Mouse (Mus musculus): ENCODE results near the gene Pck2. TPM values are rescaled to one million over a fixed set of nuclear protein-coding genes. Genes with fewer than 3 reads are reported as not detected.

Pck2 gene
- 16.6 TPM for total RNA-seq (2023)

DNA sequence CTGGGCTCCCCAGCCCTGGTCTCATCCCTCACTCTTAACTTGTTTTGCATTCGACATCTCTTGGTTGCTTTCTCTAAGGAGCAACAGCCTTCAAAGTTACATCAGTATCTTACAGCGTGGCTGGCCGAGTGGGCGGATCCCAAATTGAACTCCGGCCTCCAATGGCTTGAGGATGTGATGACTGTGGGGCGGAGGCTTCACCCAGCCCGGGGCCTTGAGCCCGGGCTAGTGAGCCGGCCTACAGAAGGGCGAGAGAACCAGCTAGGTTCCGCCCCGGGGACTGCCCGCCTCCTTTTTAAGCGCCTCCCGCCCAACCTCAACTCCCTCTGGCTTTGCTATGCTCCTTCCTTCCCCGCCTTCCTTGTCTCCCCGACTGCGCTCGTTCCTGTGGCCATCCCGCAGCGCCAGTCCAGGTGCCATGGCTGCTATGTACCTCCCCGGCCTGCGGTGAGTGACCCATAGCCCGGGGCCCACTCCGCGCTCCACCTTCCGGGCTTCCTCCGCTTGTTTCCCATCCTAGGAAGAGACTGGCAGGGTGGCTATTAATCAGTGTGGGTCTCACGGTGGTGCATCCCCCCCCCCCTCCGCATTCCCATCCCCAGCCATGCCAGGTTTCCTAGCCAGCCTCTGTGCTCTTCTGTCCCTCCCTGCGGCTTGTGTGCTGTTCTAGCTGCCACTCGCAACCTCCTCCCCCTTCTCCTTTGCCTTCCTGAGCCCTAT lies at the start of gene Pck2:
TSS of gene Pck2 (plus strand) at position 200 of the 720 bp plus-strand sequence.

DNA sequence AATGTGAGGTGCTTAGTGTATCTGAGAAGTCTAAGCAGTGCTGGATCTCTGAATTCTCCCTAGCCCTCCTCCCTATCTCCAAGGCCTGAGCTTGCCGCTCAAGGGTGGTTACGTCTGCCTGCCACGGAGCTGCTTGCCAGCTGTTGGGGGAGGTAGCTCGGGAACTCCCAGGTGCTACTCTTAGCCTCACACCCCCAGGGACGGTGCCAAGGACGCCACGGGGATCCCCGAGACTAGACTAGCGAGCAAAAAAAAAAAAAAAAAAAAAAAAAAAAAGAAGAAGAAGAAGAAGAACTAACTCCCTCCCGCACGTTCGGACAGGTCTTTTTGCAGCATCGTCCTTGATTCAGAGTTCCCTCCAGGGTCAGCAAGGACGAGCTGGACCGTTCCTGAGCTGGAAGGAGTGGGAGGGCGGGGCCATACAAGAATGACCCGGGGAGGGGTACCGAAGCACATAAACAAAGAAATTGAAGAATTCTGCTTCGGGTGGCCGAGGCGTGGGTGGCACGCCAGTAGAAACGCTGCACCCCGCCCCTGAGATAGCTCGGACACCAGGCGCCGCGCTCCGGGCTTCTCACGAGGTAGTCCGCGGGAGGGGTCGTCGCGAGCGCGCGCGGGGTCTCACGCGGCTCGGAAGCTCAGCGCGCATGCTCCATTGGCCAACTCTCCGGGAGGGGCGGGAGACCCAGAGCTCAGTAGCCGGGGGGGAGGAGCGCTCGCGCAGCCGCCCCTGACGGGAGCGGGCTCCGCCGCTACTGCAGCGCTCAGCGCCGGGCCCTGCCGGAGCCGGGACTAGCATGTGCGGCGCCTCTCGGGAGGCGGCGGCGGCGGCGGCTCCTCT lies 49.5 kb upstream of the Pck2 start, which contains the start of gene Carmil3:
TSS of gene Carmil3 (plus strand) at position 291 of the 841 bp plus-strand sequence.

DNA sequence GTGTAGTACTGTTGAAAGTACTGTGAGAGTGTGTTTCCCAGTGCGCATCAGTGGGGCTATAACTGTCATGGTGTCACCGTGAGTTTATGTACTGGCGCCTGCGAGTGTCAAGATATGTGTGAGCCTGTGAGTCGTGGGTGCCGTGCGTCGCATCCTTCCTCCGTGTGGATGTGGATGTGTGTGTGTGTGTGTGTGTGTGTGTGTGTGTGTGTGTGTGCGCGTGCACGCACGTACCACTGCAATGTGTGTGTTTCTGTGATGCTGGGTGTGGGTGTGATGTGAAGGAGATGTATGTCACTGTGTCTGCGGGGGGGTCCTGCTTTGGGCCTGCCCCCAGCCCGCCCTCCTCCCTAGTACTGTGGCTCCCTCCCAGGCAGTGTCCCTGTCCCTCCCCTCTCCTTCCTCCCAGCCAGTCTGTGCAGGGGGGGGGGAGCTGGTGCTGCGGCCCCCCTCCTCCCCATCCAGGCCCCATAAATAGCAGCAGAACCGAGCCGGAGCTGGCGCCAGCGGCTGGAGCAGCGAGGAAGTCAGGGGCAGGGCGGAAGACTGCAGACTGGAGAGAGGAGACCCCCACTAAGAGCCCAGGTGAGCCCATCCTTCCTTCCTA lies 29.8 kb upstream of the Pck2 start, which contains the start of gene Cpne6:
TSS of gene Cpne6 (plus strand) at position 321 of the 607 bp plus-strand sequence.

DNA sequence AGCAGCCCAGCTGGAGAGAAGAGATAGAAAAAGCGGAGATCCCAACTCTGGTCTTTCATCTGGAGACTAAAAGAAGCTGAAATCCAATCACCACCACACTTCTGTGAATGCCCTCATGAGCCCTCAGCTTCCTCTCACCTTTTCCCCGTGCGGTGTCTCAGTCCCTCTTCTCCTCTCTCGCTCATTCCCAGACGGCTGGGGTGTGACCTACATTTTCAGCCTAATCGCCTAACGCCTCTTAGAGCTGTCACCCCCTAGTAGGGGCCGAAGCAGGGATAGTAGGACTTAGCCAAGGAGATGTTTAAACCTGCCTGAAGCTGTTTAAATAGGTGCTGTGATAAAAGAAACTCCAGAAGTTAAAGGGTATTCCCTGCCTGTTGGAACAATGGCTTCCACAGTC lies 15.3 kb upstream of the Pck2 start, which contains the start of gene Nrl:
TSS of gene Nrl (minus strand) at position 197 of the 400 bp plus-strand sequence.

DNA sequence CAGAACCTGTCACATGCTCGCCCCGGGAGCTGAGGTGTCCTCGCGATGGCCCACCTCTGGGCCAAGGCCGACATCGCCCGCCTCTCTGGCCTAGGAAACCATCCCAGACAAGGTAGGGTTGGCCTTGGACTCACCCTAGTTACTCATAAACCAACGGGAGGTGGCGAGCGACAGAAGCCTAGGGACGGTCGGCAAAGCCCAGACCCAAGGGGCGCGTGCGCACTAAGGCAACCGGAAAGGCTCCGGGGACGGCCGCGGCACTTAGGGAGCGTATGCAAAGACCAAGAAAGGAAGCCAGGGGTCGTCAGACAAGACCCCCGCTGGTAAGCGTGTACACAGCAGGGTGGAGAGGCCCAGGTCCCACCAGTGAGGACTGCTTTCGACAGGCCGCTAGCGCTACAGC lies 19.7 kb downstream of the Pck2 start, which contains the start of gene Dcaf11:
TSS of gene Dcaf11 (plus strand) at position 208 of the 403 bp plus-strand sequence.

DNA sequence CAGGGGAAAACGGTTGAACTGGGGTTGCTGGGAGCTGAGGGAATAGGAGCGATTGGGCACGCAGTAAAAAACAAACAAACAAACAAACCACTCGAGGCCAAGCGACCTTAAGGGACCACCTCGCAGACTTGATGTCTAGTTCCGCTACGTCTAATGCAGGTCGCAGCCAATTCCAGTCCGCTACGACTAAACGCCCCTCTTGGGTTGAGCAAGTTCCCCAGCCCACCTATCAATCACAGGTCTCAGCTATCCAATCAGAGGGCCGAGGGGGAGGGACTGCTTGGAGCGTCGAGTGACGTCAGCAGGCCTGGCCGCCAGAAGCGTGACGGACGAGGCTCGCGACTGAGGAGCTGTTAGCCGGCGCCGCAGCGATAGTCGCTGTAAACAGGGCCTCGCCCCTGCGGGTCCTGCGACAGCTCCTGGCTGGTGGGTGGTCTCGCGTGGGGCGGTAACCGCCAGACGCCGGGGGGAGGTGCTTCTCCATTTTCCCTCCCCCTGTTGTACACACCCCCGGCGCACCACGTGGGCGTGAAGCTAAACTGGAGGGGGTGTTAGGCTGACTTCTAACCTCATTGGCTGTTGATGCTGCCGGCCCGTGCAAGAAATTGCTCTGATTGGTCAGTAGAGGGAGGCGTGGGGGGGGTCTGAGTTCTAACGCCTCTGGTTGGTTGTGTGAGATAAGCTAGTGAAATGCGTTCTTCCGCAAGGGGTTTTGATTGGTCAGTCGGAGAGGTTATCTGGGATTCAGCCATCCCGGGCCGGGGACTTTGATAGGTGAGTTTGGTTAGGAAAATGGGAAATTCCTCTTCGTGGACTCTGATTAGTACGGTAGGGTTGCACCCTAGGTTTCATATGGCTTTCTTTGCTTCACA lies 20.4 kb downstream of the Pck2 start, which contains the start of gene A730061H03Rik:
TSS of gene A730061H03Rik (minus strand) at position 205 of the 872 bp plus-strand sequence.

DNA sequence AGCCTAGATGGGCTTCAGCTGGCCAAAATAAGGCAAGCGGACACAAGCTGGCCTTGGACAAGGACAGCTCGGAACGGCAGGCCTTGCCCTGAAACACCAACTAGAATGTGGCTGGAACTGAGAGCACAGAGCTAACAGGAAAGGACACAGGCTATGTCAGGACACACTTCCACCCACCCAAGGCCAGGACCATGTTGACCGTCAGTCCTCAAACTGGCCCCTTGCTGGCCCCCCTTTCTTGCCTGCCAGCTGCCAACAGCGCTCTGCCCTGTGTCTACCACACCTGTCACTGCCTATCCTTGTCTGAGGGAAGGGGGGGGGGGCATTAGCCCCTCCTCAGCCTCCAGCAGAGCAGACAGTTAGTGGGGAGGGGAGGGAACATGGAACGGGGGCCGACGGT lies 35.2 kb downstream of the Pck2 start, which contains the start of gene Fitm1:
TSS of gene Fitm1 (plus strand) at position 316 of the 400 bp plus-strand sequence.

DNA sequence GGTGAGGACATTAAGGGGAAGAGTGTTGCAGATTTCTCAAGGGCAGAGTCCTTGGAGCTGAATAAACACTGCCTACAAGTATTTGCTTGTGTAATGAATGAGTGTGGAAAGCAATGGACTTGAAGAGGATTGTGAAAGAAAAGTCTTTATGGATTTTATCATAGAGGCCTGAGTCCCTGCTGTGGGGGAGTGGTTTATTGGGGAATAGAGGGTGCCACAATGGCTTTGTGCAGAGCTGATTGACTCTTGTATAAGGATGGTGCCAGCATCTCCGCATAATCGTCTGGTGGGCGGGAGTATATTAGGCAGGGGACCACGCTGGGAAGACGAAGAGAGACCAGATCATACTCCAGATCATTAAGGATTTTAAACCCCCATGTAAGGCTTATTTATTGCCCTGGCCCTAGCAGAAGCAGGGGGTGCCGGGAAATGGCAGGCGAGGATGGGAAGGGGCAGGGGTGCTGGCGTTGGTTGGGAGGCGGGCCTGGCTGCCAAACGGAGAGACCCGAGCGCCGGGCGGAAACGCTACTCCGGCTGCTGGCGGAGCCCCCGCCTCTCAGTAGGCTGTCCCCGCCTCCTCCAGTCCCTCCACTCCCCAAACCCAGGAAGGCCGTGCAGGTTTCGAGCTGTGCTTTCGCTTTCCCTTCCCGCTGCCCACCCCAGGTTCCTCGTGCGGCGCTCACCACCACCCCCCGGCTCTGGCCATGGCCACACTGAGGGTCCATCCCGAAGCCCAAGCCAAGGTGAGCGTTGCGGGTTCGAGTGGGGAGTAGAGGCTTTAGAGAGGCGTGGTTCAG lies 38.0 kb downstream of the Pck2 start, which contains the start of gene Psme1:
TSS of gene Psme1 (plus strand) at position 253 of the 797 bp plus-strand sequence.

DNA sequence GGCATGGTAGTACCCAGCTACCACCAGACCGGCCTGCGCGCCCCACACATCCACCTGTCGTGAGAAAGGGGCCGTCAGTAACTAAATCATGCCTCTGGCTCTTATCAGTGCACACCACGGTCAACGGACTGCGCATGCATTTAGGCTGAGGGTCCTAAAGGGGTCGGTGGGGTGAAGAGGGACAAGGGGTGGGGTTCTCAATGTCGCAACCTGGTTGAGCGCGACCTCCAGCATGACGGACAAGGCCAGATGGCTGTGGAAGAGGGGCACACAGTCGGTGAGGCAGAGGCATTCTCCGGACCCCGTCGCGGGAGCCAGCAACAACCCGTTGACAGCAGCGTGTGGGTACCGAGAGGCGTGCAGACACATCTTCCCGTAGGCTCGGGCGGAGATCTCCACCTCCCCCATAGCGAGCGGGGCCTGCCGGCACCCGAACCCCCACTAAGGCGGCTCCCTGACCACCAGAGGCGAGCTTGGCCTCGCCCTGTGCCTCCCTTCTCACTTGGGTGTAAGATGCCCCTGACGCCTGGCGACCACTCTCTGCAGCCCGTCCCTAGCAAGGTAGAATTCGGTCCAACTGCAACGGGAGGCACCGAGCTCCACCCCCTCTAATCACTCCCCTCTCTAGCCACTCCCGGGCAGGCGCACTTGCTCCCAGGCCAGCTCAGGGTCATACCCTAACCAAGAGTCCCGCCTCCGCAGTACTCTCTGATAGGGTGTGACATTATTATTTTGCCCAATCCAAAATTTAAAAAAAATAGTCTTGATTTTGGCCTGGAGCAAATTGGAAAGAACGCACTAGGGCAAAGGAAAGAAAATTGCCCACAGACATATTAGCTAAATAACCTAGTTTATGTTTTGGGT lies 44.9 kb downstream of the Pck2 start, which contains the start of gene Emc9:
TSS of gene Emc9 (minus strand) at position 601 of the 864 bp plus-strand sequence.

DNA sequence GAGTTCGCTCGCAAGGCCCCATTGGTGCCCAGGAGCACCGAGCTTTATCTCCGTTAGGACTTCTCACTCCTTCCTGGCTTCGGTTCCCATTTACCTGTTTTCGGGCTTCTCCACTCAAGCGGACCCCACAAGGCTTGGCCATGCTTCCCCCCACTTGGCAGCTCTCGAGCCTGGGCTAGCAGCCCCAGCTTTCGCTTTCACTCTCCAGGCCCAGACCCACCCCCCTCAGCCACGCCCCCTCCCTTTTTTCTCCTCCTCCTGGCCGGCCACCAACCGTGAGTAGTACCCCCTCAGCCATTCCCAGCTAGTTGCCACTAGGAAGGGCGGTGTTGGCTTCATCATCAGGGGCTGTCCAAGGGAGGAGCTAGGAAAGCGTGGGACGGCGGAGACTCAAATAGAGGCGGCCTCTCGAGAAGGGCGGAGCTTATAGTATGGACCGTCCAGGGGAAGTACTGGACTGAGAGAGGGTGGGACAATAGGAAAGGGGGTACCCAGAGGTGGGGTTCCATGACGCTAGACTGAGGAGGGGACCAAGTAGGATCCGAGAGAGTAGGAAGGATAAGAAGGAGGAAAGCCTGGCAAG lies 50.8 kb downstream of the Pck2 start, which contains the start of gene Psme2:
TSS of gene Psme2 (minus strand) at position 366 of the 583 bp plus-strand sequence.

DNA sequence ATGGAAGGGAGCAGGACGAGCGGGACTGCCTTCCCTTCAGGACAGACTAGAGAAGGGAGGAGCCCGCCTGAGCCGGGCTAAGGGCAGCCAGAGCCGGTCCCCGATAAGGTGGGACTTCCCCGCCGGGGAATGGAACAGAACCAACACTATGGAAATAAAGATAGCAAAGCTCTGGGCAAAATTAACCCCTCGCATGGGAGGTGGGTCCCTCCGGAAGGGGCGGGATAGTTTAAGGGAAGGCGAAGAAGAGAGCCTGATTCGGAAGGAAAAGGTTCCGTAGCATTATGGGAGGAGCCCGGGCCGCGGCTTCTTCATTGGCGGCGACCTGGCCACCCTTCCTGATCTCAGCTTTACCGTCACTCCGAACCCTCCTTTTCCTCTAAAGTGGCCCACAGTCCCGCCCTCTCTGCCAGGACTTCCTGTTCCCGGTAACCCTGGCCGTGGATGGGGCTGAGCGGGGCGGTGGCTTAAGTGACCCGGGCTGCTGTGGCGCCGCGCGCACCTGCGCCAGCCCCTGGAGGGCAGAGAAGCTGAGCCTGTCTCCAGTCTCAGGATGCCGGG lies 51.3 kb downstream of the Pck2 start, which contains the start of gene Rnf31:
TSS of gene Rnf31 (plus strand) at position 378 of the 561 bp plus-strand sequence.

Other genes starting within 250 kb of the Pck2 start
- 19.3 TPM for gene Dhrs4, start 61.5 kb upstream of the Pck2 start, total RNA-seq (2023)
- 1.2 TPM for gene Carmil3, start 49.6 kb upstream of the Pck2 start, total RNA-seq (2023)
- not detected for gene Cpne6, start 29.8 kb upstream of the Pck2 start, total RNA-seq (2023)
- gene Nrl, start 15.3 kb upstream of the Pck2 start, total RNA-seq (2023), result not detected
- 83.2 TPM for gene Dcaf11, start 19.7 kb downstream of the Pck2 start, total RNA-seq (2023)
- gene A730061H03Rik, start 20.1 kb downstream of the Pck2 start, total RNA-seq (2023), result 5.8 TPM
- gene Fitm1, start 35.4 kb downstream of the Pck2 start, total RNA-seq (2023), result not detected
- gene Psme1, start 37.9 kb downstream of the Pck2 start, total RNA-seq (2023), result 254 TPM
- gene Emc9, start 45.0 kb downstream of the Pck2 start, total RNA-seq (2023), result 10.6 TPM
- gene Psme2, start 50.8 kb downstream of the Pck2 start, total RNA-seq (2023), result 367 TPM
- gene Rnf31, start 51.4 kb downstream of the Pck2 start, total RNA-seq (2023), result 55.8 TPM
- gene Irf9, start 63.3 kb downstream of the Pck2 start, total RNA-seq (2023), result 97.6 TPM
- 1.8 TPM for gene Rec8, start 77.8 kb downstream of the Pck2 start, total RNA-seq (2023)
- gene Ipo4, start 95.7 kb downstream of the Pck2 start, total RNA-seq (2023), result 63.6 TPM
- gene Gm49378, start 97.6 kb downstream of the Pck2 start, total RNA-seq (2023), result 2.5 TPM
- gene Tm9sf1, start 103.5 kb downstream of the Pck2 start, total RNA-seq (2023), result 41.9 TPM
- 2.6 TPM for gene Tssk4, start 109.9 kb downstream of the Pck2 start, total RNA-seq (2023)
- 34.6 TPM for gene Mdp1, start 120.2 kb downstream of the Pck2 start, total RNA-seq (2023)
- 17.4 TPM for gene Gmpr2, start 131.7 kb downstream of the Pck2 start, total RNA-seq (2023)
- 119 TPM for gene Nedd8, start 131.9 kb downstream of the Pck2 start, total RNA-seq (2023)
- gene Tinf2, start 141.6 kb downstream of the Pck2 start, total RNA-seq (2023), result 117 TPM
- 2.0 TPM for gene Tgm1, start 173.7 kb downstream of the Pck2 start, total RNA-seq (2023)
- gene Rabggta, start 182.0 kb downstream of the Pck2 start, total RNA-seq (2023), result 84.1 TPM
- gene Dhrs1, start 205.4 kb downstream of the Pck2 start, total RNA-seq (2023), result 16.3 TPM
- gene Nop9, start 205.4 kb downstream of the Pck2 start, total RNA-seq (2023), result 28.8 TPM
- gene Cideb, start 218.2 kb downstream of the Pck2 start, total RNA-seq (2023), result not detected
- not detected for gene Ltb4r2, start 221.2 kb downstream of the Pck2 start, total RNA-seq (2023)
- gene Ltb4r1, start 225.7 kb downstream of the Pck2 start, total RNA-seq (2023), result not detected
- not detected for gene Adcy4, start 243.8 kb downstream of the Pck2 start, total RNA-seq (2023)
- gene Ripk3, start 248.6 kb downstream of the Pck2 start, total RNA-seq (2023), result 56.5 TPM

All from CD4-positive naive resting alpha-beta T cell, adult 76 days (primary cell).